Mouse (Mus musculus): ENCODE measurements at regions not wholly inside any gene's neighbourhood (a gene's known extent, or its start where the extent isn't known, plus 50 kb on each side); places are given as distances from the start of the nearest gene placed in this dataset.

GRCm38 (mm10) chr15:62960623-62961022 lies 884.4 kb downstream of the Gsdmc2 start:
- H3K4me1 ChIP-seq (ENCODE audit: control insufficient read depth, insufficient read depth, insufficient read length, low read length), result no peaks in the 10 kb centered on the region
- H3K27ac ChIP-seq (ENCODE audit: insufficient read depth, low read depth, low read length), result no peak overlapping the region
- no peaks in the 10 kb centered on the region for H3K27me3 ChIP-seq (ENCODE audit: control insufficient read depth, insufficient read depth, low read length)
- TF ChIP-seq POLR2A (IDR thresholded peaks at IDR 0.05; ENCODE audit: low read depth, low read length), result no peak
- TF ChIP-seq CTCF (IDR thresholded peaks at IDR 0.05; ENCODE audit: extremely low read depth, insufficient read length, insufficient replicate concordance, low read depth, low read length), result no peak
- 93% methylated on average over 1 of the region's 1 CpGs for WGBS
- H3K36me3 ChIP-seq (ENCODE audit: control insufficient read depth, insufficient read depth, low read length), result no peaks in the 10 kb centered on the region
- H3K4me3 ChIP-seq (ENCODE audit: low read depth, low read length), result no peak overlapping the region

GRCm38 (mm10) chr15:62958506-62959330 lies 886.3 kb downstream of the Gsdmc2 start:
- no peaks in the 10 kb centered on the region for H3K27me3 ChIP-seq (ENCODE audit: control insufficient read depth, insufficient read depth, low read length)
- no peaks in the 10 kb centered on the region for H3K36me3 ChIP-seq (ENCODE audit: control insufficient read depth, insufficient read depth, low read length)
- no peak for TF ChIP-seq POLR2A (IDR thresholded peaks at IDR 0.05; ENCODE audit: low read depth, low read length)
- TF ChIP-seq CTCF (IDR thresholded peaks at IDR 0.05; ENCODE audit: extremely low read depth, insufficient read length, insufficient replicate concordance, low read depth, low read length), result no peak
- no peak overlapping the region for H3K4me3 ChIP-seq (ENCODE audit: low read depth, low read length)
- 89% methylated on average over 2 of the region's 2 CpGs for WGBS
- H3K4me1 ChIP-seq (ENCODE audit: control insufficient read depth, insufficient read depth, insufficient read length, low read length), result no peaks in the 10 kb centered on the region
- H3K27ac ChIP-seq (ENCODE audit: insufficient read depth, low read depth, low read length), result no peak overlapping the region

DNA sequence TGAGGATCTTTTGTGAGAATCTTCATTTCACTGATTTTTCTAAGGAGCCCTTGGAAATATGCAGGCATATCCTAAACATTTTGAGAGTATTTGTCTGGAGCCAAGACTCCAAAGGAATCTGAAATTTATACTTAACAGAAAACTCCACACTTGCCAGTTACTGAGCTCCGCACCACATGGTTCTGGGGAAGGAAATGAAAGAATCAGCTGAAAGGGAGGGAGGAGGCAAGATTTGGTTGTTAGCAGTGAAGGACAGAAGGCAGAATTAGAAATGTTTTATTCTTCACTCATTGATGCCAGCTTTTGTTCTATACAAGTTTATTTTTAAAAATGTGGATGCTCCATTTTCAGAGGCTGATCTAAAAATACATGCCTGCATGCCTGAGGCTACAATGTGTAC lies 890.1 kb downstream of the Gsdmc2 start:
- H3K4me3 ChIP-seq (ENCODE audit: low read depth, low read length), result no peak overlapping the region
- H3K36me3 ChIP-seq (ENCODE audit: control insufficient read depth, insufficient read depth, low read length), result no peaks in the 10 kb centered on the region
- no peaks in the 10 kb centered on the region for H3K4me1 ChIP-seq (ENCODE audit: control insufficient read depth, insufficient read depth, insufficient read length, low read length)
- H3K27ac ChIP-seq (ENCODE audit: insufficient read depth, low read depth, low read length), result no peak overlapping the region
- TF ChIP-seq CTCF (IDR thresholded peaks at IDR 0.05; ENCODE audit: extremely low read depth, insufficient read length, insufficient replicate concordance, low read depth, low read length) (no peak), POLR2A (IDR thresholded peaks at IDR 0.05; ENCODE audit: low read depth, low read length) (no peak)
- 85% methylated on average over 1 of the region's 1 CpGs for WGBS
- H3K27me3 ChIP-seq (ENCODE audit: control insufficient read depth, insufficient read depth, low read length), result no peaks in the 10 kb centered on the region

- no peak overlapping the region for H3K27ac ChIP-seq (ENCODE audit: insufficient read depth, low read depth, low read length)
- no peaks in the 10 kb centered on the region for H3K36me3 ChIP-seq (ENCODE audit: control insufficient read depth, insufficient read depth, low read length)
- no peak overlapping the region for H3K4me3 ChIP-seq (ENCODE audit: low read depth, low read length)
- no peaks in the 10 kb centered on the region for H3K27me3 ChIP-seq (ENCODE audit: control insufficient read depth, insufficient read depth, low read length)
- 57% methylated on average over 9 of the region's 9 CpGs for WGBS
- no peaks in the 10 kb centered on the region for H3K4me1 ChIP-seq (ENCODE audit: control insufficient read depth, insufficient read depth, insufficient read length, low read length)
- TF ChIP-seq CTCF (IDR thresholded peaks at IDR 0.05; ENCODE audit: extremely low read depth, insufficient read length, insufficient replicate concordance, low read depth, low read length) (no peak), POLR2A (IDR thresholded peaks at IDR 0.05; ENCODE audit: low read depth, low read length) (no peak)
Observed at GRCm38 (mm10) chr15:62954322-62954820, 890.6 kb downstream of the Gsdmc2 start.

DNA sequence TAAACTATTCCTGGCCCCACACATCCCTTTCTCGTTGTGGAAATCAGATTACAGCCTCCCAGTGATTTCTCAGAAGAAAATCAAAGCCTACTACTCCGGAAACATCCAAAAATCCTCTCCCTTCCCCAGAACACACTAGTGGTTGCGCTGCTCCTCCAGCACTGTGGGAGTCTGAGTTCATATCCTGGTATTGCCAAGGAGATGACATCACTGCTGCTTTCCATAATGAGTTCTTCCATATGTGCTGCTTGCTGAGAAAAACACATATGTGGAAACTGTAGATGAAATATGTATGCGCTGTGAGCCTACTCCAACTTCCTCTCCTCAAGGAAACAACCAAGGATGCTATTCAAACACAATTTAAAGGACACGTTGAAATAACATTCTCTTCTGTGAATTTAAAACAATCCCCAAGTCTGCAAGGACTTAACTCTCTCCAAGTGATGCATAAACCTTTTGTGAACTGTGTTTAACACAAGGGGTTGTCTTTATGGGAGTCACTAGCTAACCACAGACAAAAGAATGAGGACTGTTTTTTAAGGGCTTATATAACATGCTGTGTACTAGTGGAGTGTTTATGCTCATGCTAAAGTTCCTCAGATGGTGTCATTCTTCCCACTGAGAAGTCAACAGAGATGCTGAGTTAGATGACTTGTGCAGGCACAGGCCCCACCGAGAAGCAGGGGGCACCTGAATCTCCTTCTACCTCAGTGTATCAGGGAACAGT lies 891.6 kb downstream of the Gsdmc2 start:
- TF ChIP-seq POLR2A (IDR thresholded peaks at IDR 0.05; ENCODE audit: low read depth, low read length) (no peak), CTCF (IDR thresholded peaks at IDR 0.05; ENCODE audit: extremely low read depth, insufficient read length, insufficient replicate concordance, low read depth, low read length) (no peak)
- 61% methylated on average over 6 of the region's 6 CpGs for WGBS
- Histone ChIP-seq H3K4me1 (ENCODE audit: control insufficient read depth, insufficient read depth, insufficient read length, low read length) (no peaks in the 10 kb centered on the region), H3K4me3 (ENCODE audit: low read depth, low read length) (no peak overlapping the region), H3K27me3 (ENCODE audit: control insufficient read depth, insufficient read depth, low read length) (no peaks in the 10 kb centered on the region), H3K36me3 (ENCODE audit: control insufficient read depth, insufficient read depth, low read length) (no peaks in the 10 kb centered on the region), H3K27ac (ENCODE audit: insufficient read depth, low read depth, low read length) (no peak overlapping the region)

DNA sequence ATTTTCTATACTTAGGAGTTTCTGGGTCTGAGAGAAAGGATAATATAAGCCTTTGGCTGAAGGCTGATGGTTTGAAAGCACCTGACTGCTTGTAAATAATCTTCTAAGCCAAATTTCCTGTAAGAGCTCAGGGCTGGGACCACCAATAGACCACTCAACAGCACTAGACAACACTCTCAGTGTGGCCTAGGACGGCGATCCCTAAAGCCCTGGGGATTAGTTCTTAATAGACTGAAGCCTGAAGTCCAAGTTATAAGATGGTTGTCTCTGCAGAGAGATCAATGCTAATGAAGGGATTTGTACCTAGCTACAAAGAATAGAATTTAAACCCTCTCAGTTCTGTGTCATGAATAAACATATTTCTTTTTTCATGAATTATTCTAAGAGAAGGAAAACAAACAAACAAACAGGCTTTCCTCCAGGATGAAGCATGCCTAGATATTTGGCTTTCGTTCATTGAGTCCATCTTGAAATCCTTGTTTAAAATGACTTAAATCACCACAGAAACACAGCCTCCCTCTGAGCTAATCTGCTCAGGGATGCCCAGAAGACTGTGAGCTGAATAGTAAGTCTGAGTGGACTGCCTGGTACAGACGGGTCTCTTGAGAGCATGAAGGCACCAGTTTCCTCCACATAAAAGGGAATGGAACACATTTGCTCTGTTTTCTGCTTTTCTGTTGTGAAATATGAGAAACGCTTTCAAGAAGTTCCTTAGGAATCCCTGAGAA lies 892.3 kb downstream of the Gsdmc2 start:
- no peaks in the 10 kb centered on the region for H3K36me3 ChIP-seq (ENCODE audit: control insufficient read depth, insufficient read depth, low read length)
- no peak overlapping the region for H3K27ac ChIP-seq (ENCODE audit: insufficient read depth, low read depth, low read length)
- no peak overlapping the region for H3K4me3 ChIP-seq (ENCODE audit: low read depth, low read length)
- 81% methylated on average over 5 of the region's 5 CpGs for WGBS
- H3K4me1 ChIP-seq (ENCODE audit: control insufficient read depth, insufficient read depth, insufficient read length, low read length), result no peaks in the 10 kb centered on the region
- no peaks in the 10 kb centered on the region for H3K27me3 ChIP-seq (ENCODE audit: control insufficient read depth, insufficient read depth, low read length)
- TF ChIP-seq POLR2A (IDR thresholded peaks at IDR 0.05; ENCODE audit: low read depth, low read length) (no peak), CTCF (IDR thresholded peaks at IDR 0.05; ENCODE audit: extremely low read depth, insufficient read length, insufficient replicate concordance, low read depth, low read length) (no peak)

All from small intestine, adult 2 months (tissue).